Mouse (Mus musculus) stomach, postnatal 0 days (tissue): Measurements from ENCODE around the gene Grid1.

Experiments
- CTCF ChIP-seq: IDR thresholded peaks from 2 replicates; pipeline ENCODE4 v1.5.1; 2016; ENCODE audit warnings: antibody characterized with exemption, low read depth, mild to moderate bottlenecking, moderate library complexity
- EP300 ChIP-seq: optimal IDR thresholded peaks from 2 replicates; pipeline ENCODE3; 2016; ENCODE audit warnings: antibody characterized with exemption

DNA sequence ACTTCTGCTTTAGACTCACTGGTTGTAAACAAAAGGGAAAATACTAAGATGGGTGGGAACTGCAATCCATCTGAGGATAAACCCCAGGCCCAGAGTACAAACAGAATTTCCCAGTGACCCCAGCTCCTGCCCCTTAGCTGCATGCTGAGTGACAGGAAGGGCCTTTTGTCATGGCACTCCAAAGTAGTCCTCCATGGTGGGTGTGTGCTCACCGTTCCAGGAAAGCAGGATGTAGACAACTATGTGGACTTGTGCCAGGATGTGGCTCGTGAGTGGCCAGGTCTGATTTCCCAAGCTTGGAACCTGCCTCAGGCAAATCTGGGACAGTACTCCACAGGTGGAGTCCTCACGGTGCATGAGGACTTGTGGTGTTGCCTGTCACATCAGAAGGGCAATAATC, 132.4 kb downstream of the Grid1 start:
- TF ChIP-seq EP300 = no peak
- TF ChIP-seq CTCF = no peak
